Mouse (Mus musculus): ENCODE measurements around the gene Rorc.

DNA sequence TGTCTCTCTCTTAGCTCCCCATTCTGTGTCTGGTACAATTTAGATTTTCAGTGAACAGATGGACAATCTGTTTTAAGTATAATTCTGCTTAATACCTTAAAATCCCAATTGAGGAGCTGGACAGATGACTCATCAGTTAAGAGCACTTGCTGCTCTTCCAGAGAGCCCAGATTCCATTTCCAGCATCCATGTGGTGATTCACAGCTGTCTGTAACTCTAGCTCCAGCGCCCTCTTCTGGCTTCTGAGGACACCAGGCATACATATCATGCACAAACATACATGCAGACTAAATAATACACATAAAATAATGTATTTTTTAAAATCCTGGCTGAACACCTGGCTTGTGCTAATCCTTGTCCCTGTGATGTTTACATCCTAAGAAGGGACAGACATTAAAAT lies 11.8 kb upstream of the Rorc start:
- TF ChIP-seq MAFK (IDR thresholded peaks at IDR 0.05; ENCODE audit: insufficient read depth, low read depth, low read length) (no peak), ZC3H11A (IDR thresholded peaks at IDR 0.05; ENCODE audit: borderline replicate concordance, low read depth, low read length) (peak; percentile 24; the same call in 1 of the 2 replicates), CHD2 (IDR thresholded peaks at IDR 0.05; ENCODE audit: low read depth, low read length) (no peak)
